Mouse (Mus musculus) cerebellum, postnatal 10 days (tissue): ENCODE measurements around the gene 5730455P16Rik.
"Not testable (repeated sequence)": the region's sequence is repeated elsewhere in the genome, so short reads cannot be mapped to it uniquely, and the experiment has no call there.

Experiments
- DNase-seq, 2 experiments: peaks; one replicate each; pipeline ENCODE4 v3.0.0; 2021; ENCODE audit warnings: mixed read lengths in 2 of 2

The 5730455P16Rik gene

DNA sequence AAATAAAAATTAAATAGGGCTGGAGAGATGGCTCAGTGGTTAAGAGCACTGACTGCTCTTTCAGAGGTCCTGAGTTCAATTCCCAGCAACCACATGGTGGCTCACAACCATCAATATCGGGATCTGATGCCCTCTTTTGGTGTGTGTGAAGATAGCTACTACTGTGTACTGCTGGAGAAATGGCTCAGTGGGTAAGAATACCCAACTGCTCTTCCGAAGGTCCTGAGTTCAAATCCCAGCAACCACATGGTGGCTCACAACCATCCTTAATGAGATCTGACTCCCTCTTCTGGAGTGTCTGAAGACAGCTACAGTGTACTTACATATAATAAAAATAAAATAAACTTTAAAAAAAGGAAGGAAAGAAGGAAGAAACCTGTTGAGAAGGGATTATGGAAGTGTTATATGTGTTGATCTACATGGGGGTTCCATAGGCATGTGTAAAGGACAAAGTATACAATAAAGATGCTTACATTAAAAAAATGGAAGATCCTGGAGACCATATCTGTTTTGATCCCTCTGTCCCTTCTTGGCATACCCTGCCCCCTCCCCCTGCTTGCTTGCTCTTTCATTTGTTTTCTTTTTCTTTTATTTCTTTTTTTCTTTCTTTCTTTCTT, 726 bp upstream of the 5730455P16Rik start:
- DNase-seq: not testable (repeated sequence)

DNA sequence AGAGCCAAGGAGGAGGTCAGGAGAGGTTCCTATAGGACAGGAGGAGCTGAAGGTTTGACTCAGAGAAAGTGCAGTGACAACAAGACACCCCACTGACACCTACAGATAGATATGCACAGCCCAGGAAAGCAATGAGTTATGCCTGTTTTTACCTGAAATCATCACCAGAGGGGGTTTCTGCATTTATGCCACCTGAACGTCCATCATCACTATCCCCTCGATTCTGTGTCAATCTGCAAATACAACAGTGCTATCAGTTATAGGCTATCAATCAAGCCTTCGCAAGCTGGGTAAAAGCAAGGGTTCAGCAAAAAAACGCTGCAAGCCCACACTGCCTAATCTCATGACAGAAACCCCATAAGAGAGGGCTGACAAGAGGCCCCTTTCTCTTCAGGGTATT, 1.2 kb downstream of the 5730455P16Rik start:
- DNase-seq: no peak

GRCm38 (mm10) chr11:80368949-80369348, 8.9 kb downstream of the 5730455P16Rik start:
- no peak for DNase-seq

DNA sequence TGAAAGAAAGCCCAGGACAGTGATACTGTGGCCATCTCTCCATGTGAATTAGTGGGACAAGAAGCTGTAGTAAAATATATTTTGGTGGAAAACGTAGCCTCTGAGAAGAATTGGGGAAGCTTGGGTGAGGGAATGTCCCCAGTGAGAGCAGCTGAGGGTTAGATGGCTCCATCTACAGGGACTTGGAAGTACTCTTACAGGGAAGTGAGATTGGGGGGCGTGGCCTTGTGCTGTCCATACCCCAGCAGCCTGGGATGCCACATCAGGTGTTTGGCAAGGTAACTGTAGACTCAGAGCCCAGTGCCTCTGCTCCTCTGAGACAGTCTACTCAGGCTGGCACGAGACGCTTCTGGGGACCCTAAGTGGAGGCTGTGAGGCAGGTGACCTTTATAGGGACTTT, 23.0 kb downstream of the 5730455P16Rik start:
- DNase-seq: peak; percentile 37 to 42

DNA sequence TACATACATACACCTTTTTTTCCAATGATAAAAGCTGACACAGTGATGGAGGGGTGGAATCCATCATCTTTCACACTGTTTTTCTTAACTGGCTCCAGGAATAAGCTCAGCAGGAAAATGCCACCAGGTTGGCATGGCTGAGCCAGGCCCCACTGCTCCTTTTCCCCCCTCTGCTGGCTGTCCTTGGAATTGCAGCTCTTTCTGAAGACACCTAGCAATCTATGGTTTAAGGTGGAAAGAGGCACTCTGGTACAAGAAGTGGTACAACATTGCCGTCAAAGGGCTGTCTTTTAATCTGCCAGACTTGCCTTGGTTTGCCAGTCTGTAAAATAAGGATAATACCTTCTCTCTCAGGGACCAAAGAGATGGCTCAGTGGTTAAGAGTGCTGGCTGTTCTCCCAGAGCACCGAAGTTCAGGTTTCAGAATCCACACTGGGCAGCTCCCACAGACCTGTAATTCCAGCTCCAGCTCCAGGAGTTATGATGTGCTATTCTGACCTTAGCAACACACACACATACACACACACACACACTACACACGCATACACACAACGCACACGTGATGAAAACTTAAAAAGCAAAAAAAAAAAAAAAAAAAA, 25.9 kb downstream of the 5730455P16Rik start:
- DNase-seq: peak; percentile 96 to 99

GRCm38 (mm10) chr11:80342482-80342881, 35.4 kb downstream of the 5730455P16Rik start:
- no peak for DNase-seq

- DNase-seq: no peak
These were observed 41.5 kb downstream of the 5730455P16Rik start for GRCm38 (mm10) chr11:80336351-80336730.

DNA sequence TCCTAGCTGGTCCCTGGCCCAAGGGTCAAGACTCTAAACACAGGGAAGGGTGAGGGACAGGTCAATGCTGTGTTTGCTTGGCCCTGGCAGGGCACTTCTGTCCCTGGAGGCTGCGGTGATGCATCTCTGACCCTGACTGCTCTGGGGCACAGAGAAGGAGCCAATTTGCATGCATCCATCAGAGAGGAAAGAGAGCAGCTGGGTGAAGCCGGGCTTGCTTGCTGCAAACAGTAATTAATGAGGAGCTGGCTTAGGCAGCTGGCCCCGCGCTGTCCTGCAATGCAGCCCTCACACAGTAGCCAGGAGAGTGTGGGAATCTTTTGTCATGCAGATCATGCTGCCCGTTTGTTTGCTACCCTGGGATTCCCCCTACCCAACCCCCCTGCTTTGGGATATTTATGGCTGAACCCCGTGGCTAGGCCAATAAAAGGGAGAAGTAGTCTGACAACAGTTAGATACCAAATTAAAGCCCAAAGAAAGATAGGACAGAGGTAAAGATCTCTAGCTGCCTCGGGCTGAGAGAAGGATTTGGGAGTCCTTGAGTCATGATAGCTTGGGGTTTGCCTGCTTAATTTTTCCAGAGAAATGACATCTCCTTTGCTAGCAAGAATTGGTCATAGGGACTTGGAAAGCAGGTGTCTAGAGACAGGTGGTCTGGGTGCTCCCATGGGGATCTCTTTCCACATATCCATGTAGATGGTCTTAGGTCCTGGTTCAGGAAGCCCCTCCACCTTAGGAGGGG, 42.1 kb downstream of the 5730455P16Rik start:
- DNase-seq: peak; percentile 44 to 45

GRCm38 (mm10) chr11:80332709-80333400, 45.0 kb downstream of the 5730455P16Rik start:
- no peak for DNase-seq

DNA sequence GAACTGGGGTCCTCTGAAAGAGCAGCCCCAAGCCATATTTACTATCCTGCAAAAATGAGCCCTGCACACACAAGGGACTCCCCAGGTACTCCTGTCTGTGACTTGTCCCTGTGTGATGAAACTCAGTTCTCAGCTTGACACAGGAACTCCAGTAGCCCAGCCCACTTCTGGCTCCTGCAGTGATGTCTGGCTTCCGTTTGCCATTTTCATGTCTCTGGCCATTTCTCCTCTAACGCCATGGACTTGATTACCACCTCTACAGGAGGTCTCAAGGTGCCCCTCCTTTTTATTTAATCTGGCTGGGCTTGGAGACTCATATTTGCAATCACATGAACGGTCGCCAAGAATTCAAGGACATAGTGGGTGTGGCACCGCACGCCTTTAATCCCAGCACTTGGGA, 53.2 kb downstream of the 5730455P16Rik start:
- DNase-seq: no peak

- no peak for DNase-seq
These were observed 54.6 kb downstream of the 5730455P16Rik start for GRCm38 (mm10) chr11:80323255-80323654.

GRCm38 (mm10) chr11:80315743-80316639, 61.8 kb downstream of the 5730455P16Rik start:
- DNase-seq: peak; percentile 75 to 77

GRCm38 (mm10) chr11:80313944-80314343, 63.9 kb downstream of the 5730455P16Rik start:
- DNase-seq: no peak

- no peak for DNase-seq
These were observed 64.4 kb downstream of the 5730455P16Rik start for GRCm38 (mm10) chr11:80313462-80313861.

GRCm38 (mm10) chr11:80312565-80312964, 65.3 kb downstream of the 5730455P16Rik start:
- no peak for DNase-seq

- DNase-seq: no peak
These were observed 65.8 kb downstream of the 5730455P16Rik start for GRCm38 (mm10) chr11:80312049-80312448.

- peak; percentile 57 to 77 for DNase-seq
These were observed 66.6 kb downstream of the 5730455P16Rik start for GRCm38 (mm10) chr11:80311271-80311670.
